Mouse (Mus musculus) cortical plate, adult 2 months (tissue): ENCODE measurements around the gene Tmem245. TPM values are rescaled to one million over a fixed set of nuclear protein-coding genes. Genes with fewer than 3 reads are reported as not detected.
"Not testable (repeated sequence)": the region's sequence is repeated elsewhere in the genome, so short reads cannot be mapped to it uniquely, and the experiment has no call there.

Source experiments
- H3K27ac ChIP-seq: fragments of 200-500 bp; 2 replicates; pipeline ENCODE4 v1.5.1; 2012; ENCODE audit warnings: low read length, control low read depth, inconsistent platforms; ENCODE audit not compliant: insufficient read depth
- H3K4me1 ChIP-seq: fragments of 200-500 bp; 2 replicates; pipeline ENCODE4 v1.6.1; 2011; ENCODE audit warnings: low read length; ENCODE audit not compliant: control insufficient read depth, insufficient read depth
- H3K4me3 ChIP-seq: fragments of 200-500 bp; 2 replicates; pipeline ENCODE4 v1.5.1; 2011; ENCODE audit warnings: mild to moderate bottlenecking, low read length, control low read depth; ENCODE audit not compliant: insufficient read depth
- CTCF ChIP-seq: fragments of 200-500 bp; IDR thresholded peaks from 2 replicates; pipeline ENCODE4 v1.5.1; 2011; ENCODE audit warnings: mild to moderate bottlenecking, control low read depth, low read length; ENCODE audit not compliant: insufficient read depth; ENCODE audit errors: extremely low read depth
- POLR2A ChIP-seq: fragments of 200-500 bp; IDR thresholded peaks from 2 replicates; pipeline ENCODE4 v1.6.1; 2011; ENCODE audit warnings: mild to moderate bottlenecking, low read length, control low read depth; ENCODE audit not compliant: insufficient read depth; ENCODE audit errors: extremely low read depth
- polyA plus RNA-seq: library from polyadenylated mRNA; depleted of rRNA; stranded (reverse); fragments of >200 nt; gene quantifications from 2 replicates; pipeline ENCODE4 v1.2.3, GENCODE M21; 2012

Tmem245 gene
- polyA plus RNA-seq, 1 experiment: 17.4 TPM

- H3K4me1 ChIP-seq: no peaks in the 10 kb centered on the region
- no peak overlapping the region for H3K27ac ChIP-seq
- TF ChIP-seq CTCF: no peak
- no peak for TF ChIP-seq POLR2A
- H3K4me3 ChIP-seq: no peak overlapping the region
Measured at GRCm38 (mm10) chr4:56886286-56886979, 60.8 kb downstream of the Tmem245 start.

- Histone ChIP-seq H3K4me1 (no peaks in the 10 kb centered on the region; the same call in 1 of the 2 replicates), H3K27ac (no peak overlapping the region), H3K4me3 (no peak overlapping the region)
- TF ChIP-seq POLR2A (no peak), CTCF (no peak)
Measured at GRCm38 (mm10) chr4:56880036-56880703, 67.1 kb downstream of the Tmem245 start.

- no peak for TF ChIP-seq CTCF
- no peak for TF ChIP-seq POLR2A
- no peak overlapping the region for H3K27ac ChIP-seq
- no peaks in the 10 kb centered on the region; the same call in 1 of the 2 replicates for H3K4me1 ChIP-seq
- H3K4me3 ChIP-seq: no peak overlapping the region
Measured at GRCm38 (mm10) chr4:56878971-56879370, 68.3 kb downstream of the Tmem245 start.

- not testable (repeated sequence) for H3K4me3 ChIP-seq, H3K4me1 ChIP-seq, H3K27ac ChIP-seq
Measured at GRCm38 (mm10) chr4:56870541-56870940, 76.7 kb downstream of the Tmem245 start.

- H3K4me1 ChIP-seq: peaks cover 4% of the 10 kb centered on the region
- TF ChIP-seq CTCF (no peak), POLR2A (no peak)
- no peak overlapping the region for H3K27ac ChIP-seq
- no peak overlapping the region for H3K4me3 ChIP-seq
Measured at GRCm38 (mm10) chr4:56867761-56868160, 79.5 kb downstream of the Tmem245 start.

- H3K27ac ChIP-seq: no peak overlapping the region
- no peak overlapping the region for H3K4me3 ChIP-seq
- no peak for TF ChIP-seq CTCF
- TF ChIP-seq POLR2A: no peak
- H3K4me1 ChIP-seq: peaks cover 4% of the 10 kb centered on the region
Measured at GRCm38 (mm10) chr4:56865971-56866370, 81.3 kb downstream of the Tmem245 start.

GRCm38 (mm10) chr4:56865003-56865511 is 82.2 kb downstream of the Tmem245 start, which contains the start of gene Ctnnal1:
Gene Ctnnal1, minus strand, starts transcription at chr4:56865188.
- no peak for TF ChIP-seq CTCF
- TF ChIP-seq POLR2A: peak; percentile 57; the same call in 1 of the 2 replicates
- H3K4me3 ChIP-seq: peak within 1 kb of the TSS; percentile 67
- peak within 1 kb of the TSS; percentile 73 for H3K27ac ChIP-seq
- H3K4me1 ChIP-seq: peaks cover 4% of the 10 kb centered on the region

GRCm38 (mm10) chr4:56864417-56865001 is 82.7 kb downstream of the Tmem245 start:
- TF ChIP-seq CTCF (no peak), POLR2A (no peak)
- H3K27ac ChIP-seq: peak overlapping the region; percentile 73
- H3K4me1 ChIP-seq: peaks cover 4% of the 10 kb centered on the region
- peak overlapping the region; percentile 67 for H3K4me3 ChIP-seq

- TF ChIP-seq CTCF (no peak), POLR2A (no peak)
- peaks cover 4% of the 10 kb centered on the region for H3K4me1 ChIP-seq
- H3K4me3 ChIP-seq: peak overlapping the region; percentile 67
- H3K27ac ChIP-seq: peak overlapping the region; percentile 73
Measured at GRCm38 (mm10) chr4:56864016-56864415, 83.2 kb downstream of the Tmem245 start.

- H3K27ac ChIP-seq: no peak overlapping the region
- no peak overlapping the region for H3K4me3 ChIP-seq
- H3K4me1 ChIP-seq: peaks cover 4% of the 10 kb centered on the region
- TF ChIP-seq POLR2A (no peak), CTCF (no peak)
Measured at GRCm38 (mm10) chr4:56861551-56861950, 85.7 kb downstream of the Tmem245 start.
